Mouse (Mus musculus) CH12.LX (cell line): ENCODE measurements around the gene Nudt16l1. TPM values are rescaled to one million over a fixed set of nuclear protein-coding genes. Genes with fewer than 3 reads are reported as not detected.

Experiments
- DNase-seq: peaks from one replicate; pipeline ENCODE4 v3.0.0-alpha.2; 2013; ENCODE audit errors: extremely low read depth
- H3K27ac ChIP-seq: 2 replicates; pipeline ENCODE4 v1.5.1; 2012; ENCODE audit warnings: low read depth, mild to moderate bottlenecking, control low read depth, moderate library complexity; ENCODE audit not compliant: insufficient read depth
- H3K27me3 ChIP-seq: replicated peaks from 2 replicates; pipeline ENCODE3; 2012; ENCODE audit warnings: inconsistent platforms
- H3K36me3 ChIP-seq, 2 experiments: replicated peaks in 1 of 2; 2 replicates each; pipeline versions ENCODE3 to v1.6.1; 2012; ENCODE audit warnings: inconsistent platforms in 1 of 2, low read length in 1 of 2, mild to moderate bottlenecking in 1 of 2, mixed read lengths in 1 of 2, moderate library complexity in 1 of 2; ENCODE audit not compliant: control insufficient read depth in 1 of 2, insufficient read depth in 1 of 2
- H3K4me1 ChIP-seq, 2 experiments: 2 replicates each; pipeline ENCODE4 v1.6.1; 2012; ENCODE audit warnings: inconsistent platforms in 1 of 2, moderate library complexity in 1 of 2; ENCODE audit not compliant: insufficient read depth in 2 of 2, control insufficient read depth in 1 of 2
- H3K4me2 ChIP-seq: 2 replicates; pipeline ENCODE4 v1.6.1; 2012; ENCODE audit warnings: low read depth, mild to moderate bottlenecking, control low read depth; ENCODE audit not compliant: poor library complexity, insufficient read depth, severe bottlenecking
- H3K4me3 ChIP-seq, 3 experiments: fragments of 150-350 bp in 1 of 3; sonication (generic) in 1 of 3; replicated peaks in 1 of 3; 2 replicates each; pipeline versions ENCODE3 to v1.5.1; 2011 to 2012; ENCODE audit warnings: low read depth in 2 of 3, low read length in 2 of 3, mild to moderate bottlenecking in 2 of 3, moderate library complexity in 2 of 3, control low read depth in 1 of 3, improper control_type of control experiment in 1 of 3, inconsistent platforms in 1 of 3, mixed read lengths in 1 of 3; ENCODE audit not compliant: poor library complexity in 1 of 3
- H3K79me2 ChIP-seq: replicated peaks from 2 replicates; pipeline ENCODE4 v1.6.1; 2012; ENCODE audit warnings: mild to moderate bottlenecking, moderate library complexity; ENCODE audit not compliant: control insufficient read depth, poor library complexity, insufficient read depth, severe bottlenecking; ENCODE audit errors: extremely low read depth
- H3K9ac ChIP-seq: 2 replicates; pipeline ENCODE4 v1.6.1; 2012; ENCODE audit warnings: low read depth, mild to moderate bottlenecking, control low read depth, moderate library complexity; ENCODE audit not compliant: insufficient read depth
- H3K9me3 ChIP-seq: replicated peaks from 2 replicates; pipeline ENCODE3; 2012; ENCODE audit warnings: low read length, inconsistent platforms, mixed read lengths
- CHD2 ChIP-seq: IDR thresholded peaks from 2 replicates; pipeline ENCODE4 v1.6.1; 2011; ENCODE audit warnings: low read length, improper control_type of control experiment
- CTCF ChIP-seq, 2 experiments: IDR thresholded peaks in 1 of 2; conservative IDR thresholded peaks in 1 of 2; 2 replicates each; pipeline ENCODE4 v1.5.1; 2011 to 2012; ENCODE audit warnings: low read depth in 2 of 2, low read length in 2 of 2, improper control_type of control experiment in 1 of 2, inconsistent platforms in 1 of 2, mild to moderate bottlenecking in 1 of 2, moderate library complexity in 1 of 2
- GABPA ChIP-seq: IDR thresholded peaks from 2 replicates; pipeline ENCODE4 v1.6.1; 2012; ENCODE audit warnings: low read depth, low read length, improper control_type of control experiment, inconsistent platforms; ENCODE audit not compliant: insufficient replicate concordance
- IRF4 ChIP-seq: IDR thresholded peaks from 2 replicates; pipeline ENCODE4 v1.6.1; 2014; ENCODE audit warnings: low read depth, mild to moderate bottlenecking, inconsistent platforms, low read length, improper control_type of control experiment
- KAT2A ChIP-seq: IDR thresholded peaks from 2 replicates; pipeline ENCODE4 v1.6.1; 2012; ENCODE audit warnings: low read length, improper control_type of control experiment, inconsistent platforms; ENCODE audit not compliant: insufficient replicate concordance
- MAX ChIP-seq: IDR thresholded peaks from 2 replicates; pipeline ENCODE4 v1.6.1; 2011; ENCODE audit warnings: low read length, improper control_type of control experiment
- MEF2A ChIP-seq: IDR thresholded peaks from 2 replicates; pipeline ENCODE4 v1.6.1; 2014; ENCODE audit warnings: low read depth, mild to moderate bottlenecking, inconsistent platforms, low read length, improper control_type of control experiment, borderline replicate concordance
- MYC ChIP-seq: IDR thresholded peaks from 2 replicates; pipeline ENCODE4 v1.6.1; 2011; ENCODE audit warnings: low read depth, mild to moderate bottlenecking, improper control_type of control experiment, low read length
- NELFE ChIP-seq: IDR thresholded peaks from 2 replicates; pipeline ENCODE4 v1.6.1; 2011; ENCODE audit warnings: low read depth, low read length, improper control_type of control experiment
- PAX5 ChIP-seq: IDR thresholded peaks from 2 replicates; pipeline ENCODE4 v1.6.1; 2012; ENCODE audit warnings: low read length, inconsistent platforms, mixed read lengths
- POLR2A ChIP-seq: IDR thresholded peaks from 2 replicates; pipeline ENCODE4 v1.6.1; 2011; ENCODE audit warnings: low read depth, mild to moderate bottlenecking, improper control_type of control experiment, low read length
- POLR2AphosphoS2 ChIP-seq: IDR thresholded peaks from 2 replicates; pipeline ENCODE4 v1.6.1; 2011; ENCODE audit warnings: low read depth, low read length, improper control_type of control experiment
- RAD21 ChIP-seq: IDR thresholded peaks from 2 replicates; pipeline ENCODE4 v1.6.1; 2011; ENCODE audit warnings: low read depth, mild to moderate bottlenecking, low read length, improper control_type of control experiment, moderate library complexity
- RCOR1 ChIP-seq: conservative IDR thresholded peaks from 2 replicates; pipeline ENCODE4 v1.6.1; 2012; ENCODE audit warnings: low read depth, mild to moderate bottlenecking, inconsistent platforms, low read length, improper control_type of control experiment
- SIN3A ChIP-seq: IDR thresholded peaks from 2 replicates; pipeline ENCODE4 v1.6.1; 2012; ENCODE audit warnings: low read length, improper control_type of control experiment, inconsistent platforms
- SMC3 ChIP-seq: IDR thresholded peaks from 2 replicates; pipeline ENCODE4 v1.6.1; 2011; ENCODE audit warnings: low read depth, low read length, improper control_type of control experiment
- TCF12 ChIP-seq: IDR thresholded peaks from 2 replicates; pipeline ENCODE4 v1.6.1; 2014; ENCODE audit warnings: low read depth, mild to moderate bottlenecking, inconsistent platforms, low read length, improper control_type of control experiment
- UBTF ChIP-seq: IDR thresholded peaks from 2 replicates; pipeline ENCODE4 v1.6.1; 2012; ENCODE audit warnings: low read depth, mild to moderate bottlenecking, inconsistent platforms, low read length, improper control_type of control experiment, moderate library complexity
- USF1 ChIP-seq: IDR thresholded peaks from 2 replicates; pipeline ENCODE4 v1.6.1; 2014; ENCODE audit warnings: low read depth, mild to moderate bottlenecking, inconsistent platforms, low read length, improper control_type of control experiment
- ZC3H11A ChIP-seq: IDR thresholded peaks from 2 replicates; pipeline ENCODE4 v1.6.1; 2012; ENCODE audit warnings: low read depth, mild to moderate bottlenecking, inconsistent platforms, low read length, improper control_type of control experiment
- ZKSCAN1 ChIP-seq: IDR thresholded peaks from 2 replicates; pipeline ENCODE4 v1.6.1; 2012; ENCODE audit warnings: low read depth, inconsistent platforms, low read length, improper control_type of control experiment, borderline replicate concordance
- dilution Hi-C: fragments of 300-500 bp; cut with MboI; formaldehyde crosslinking; loops from 2 replicates; pipeline ENCODE4 v1.14.3; 2020; ENCODE audit warnings: low sequenced_read_pairs; ENCODE audit not compliant: extremely low pct_unique_long_range_greater_than_20kb, extremely low pct_ligation_motif_present
- in situ Hi-C: fragments of 300-500 bp; cut with MboI; formaldehyde crosslinking; loops from 3 replicates; pipeline ENCODE4 v1.14.3; 2019; ENCODE audit warnings: low sequenced_read_pairs, low pct_ligation_motif_present, low pct_unique_long_range_greater_than_20kb, mixed read lengths
- polyA plus RNA-seq: library from polyadenylated mRNA; unstranded; fragments of >175 nt; gene quantifications from 2 replicates; pipeline ENCODE4 v1.2.1, GENCODE M21; 2012; ENCODE audit warnings: low read depth; ENCODE audit not compliant: insufficient read length
- total RNA-seq, 2 experiments: library from RNA; depleted of rRNA; stranded (reverse); fragments of 300-350 nt in 1 of 2; fragments of >200 nt in 1 of 2; gene quantifications; 2 replicates each; pipeline ENCODE4 v1.2.3; 2012 to 2014

Nudt16l1 gene
- total and polyA plus RNA-seq, 3 experiments = 36.3 to 101 (median 65.7) TPM

DNA sequence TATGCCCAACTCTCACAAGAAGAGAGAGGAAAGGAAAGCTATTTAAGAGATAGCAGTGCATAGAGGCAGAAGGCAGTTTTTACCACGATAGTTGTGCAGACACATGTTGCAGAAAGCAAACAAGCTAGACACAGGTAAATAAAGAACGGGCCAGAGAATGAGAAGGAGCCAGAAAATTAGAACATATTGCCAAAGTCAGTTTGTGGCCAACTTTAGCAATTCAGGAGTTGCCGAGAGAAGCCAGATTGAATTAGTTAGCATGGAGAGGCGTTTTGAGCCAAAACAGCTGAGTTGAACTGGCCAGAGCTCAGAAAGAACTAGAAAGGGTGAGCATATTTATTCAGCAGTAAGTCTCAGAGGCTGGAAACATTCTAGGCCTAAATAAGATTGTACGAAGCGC is 46.4 kb upstream of the Nudt16l1 start:
- H3K27ac ChIP-seq = no peak overlapping the region
- no peaks in the 10 kb centered on the region for H3K27me3 ChIP-seq
- TF ChIP-seq USF1 = no peak
- no peak for TF ChIP-seq RCOR1
- no peak for TF ChIP-seq CHD2
- no peak for TF ChIP-seq PAX5
- TF ChIP-seq POLR2AphosphoS2 = no peak
- TF ChIP-seq MAX = no peak
- TF ChIP-seq POLR2A = no peak
- TF ChIP-seq SIN3A = no peak
- TF ChIP-seq TCF12 = no peak
- no peak for TF ChIP-seq UBTF
- TF ChIP-seq MEF2A = no peak
- no peak for TF ChIP-seq ZKSCAN1
- no peak for TF ChIP-seq RAD21
- TF ChIP-seq CTCF (conservative IDR thresholded peaks at IDR 0.05 in 1 of 2, IDR thresholded peaks at IDR 0.05 in 1 of 2; ENCODE audit: low read depth in 2 of 2, low read length in 2 of 2) = no peak
- no peak for TF ChIP-seq ZC3H11A
- no peak for TF ChIP-seq MYC
- TF ChIP-seq KAT2A = no peak
- TF ChIP-seq NELFE = no peak
- TF ChIP-seq SMC3 = no peak
- no peak for TF ChIP-seq IRF4
- DNase-seq = no peak
- in situ Hi-C loops (no loop called here), dilution Hi-C loops (no loop called here)
- no peak overlapping the region for H3K9ac ChIP-seq
- H3K79me2 ChIP-seq = peaks cover 2% of the 10 kb centered on the region; the same call in 1 of the 2 replicates
- no peak overlapping the region for H3K4me3 ChIP-seq
- H3K4me1 ChIP-seq = peaks cover 5 to 31% of the 10 kb centered on the region in 2 experiments
- H3K9me3 ChIP-seq = no peaks in the 10 kb centered on the region
- H3K4me2 ChIP-seq = no peak overlapping the region
- peaks cover 0 to 3% of the 10 kb centered on the region in 2 experiments for H3K36me3 ChIP-seq

DNA sequence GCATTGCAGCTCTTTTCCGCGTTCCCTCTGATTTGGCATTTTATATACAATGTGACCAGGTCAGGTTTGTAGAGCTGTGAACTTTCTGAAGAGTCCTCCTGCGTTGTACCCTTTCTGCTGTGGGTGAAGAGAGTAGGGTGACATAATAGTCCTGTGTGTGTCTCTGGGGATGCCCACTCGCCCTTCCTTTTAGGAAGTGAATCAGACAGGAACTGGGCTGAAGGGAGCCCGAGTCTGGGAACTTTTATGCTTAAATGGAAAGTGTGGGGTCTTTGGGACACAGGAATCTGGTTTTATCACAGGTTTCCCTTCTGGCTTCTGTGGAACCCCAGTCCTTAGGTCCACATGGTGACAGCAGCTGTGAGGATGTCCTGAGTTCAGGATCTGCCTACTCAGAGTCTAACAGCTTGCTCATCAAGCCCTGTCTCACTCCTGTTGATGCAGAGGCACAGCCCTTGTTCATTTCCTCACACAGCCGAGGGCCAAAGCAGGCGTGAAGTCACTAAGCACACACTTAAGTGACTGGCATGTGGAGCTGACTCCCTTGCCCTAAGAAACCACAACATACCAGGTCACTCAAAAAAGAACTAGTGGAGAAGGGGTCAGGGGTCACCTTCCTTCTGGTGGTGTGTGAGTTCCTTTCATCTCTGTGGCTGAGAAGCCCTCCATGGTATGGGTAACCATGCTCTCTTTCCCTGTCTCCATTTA is 44.2 kb upstream of the Nudt16l1 start:
- H3K4me1 ChIP-seq = peaks cover 8 to 33% of the 10 kb centered on the region in 2 experiments
- H3K36me3 ChIP-seq = peaks cover 0 to 4% of the 10 kb centered on the region in 2 experiments
- dilution Hi-C loops (no loop called here), in situ Hi-C loops (no loop called here)
- no peak overlapping the region for H3K4me2 ChIP-seq
- H3K27me3 ChIP-seq = no peaks in the 10 kb centered on the region
- TF ChIP-seq CTCF (conservative IDR thresholded peaks at IDR 0.05 in 1 of 2, IDR thresholded peaks at IDR 0.05 in 1 of 2; ENCODE audit: low read depth in 2 of 2, low read length in 2 of 2) (no peak), GABPA (no peak)
- H3K27ac ChIP-seq = no peak overlapping the region
- peaks cover 2% of the 10 kb centered on the region; the same call in 1 of the 2 replicates for H3K79me2 ChIP-seq
- DNase-seq = no peak
- H3K9me3 ChIP-seq = no peaks in the 10 kb centered on the region
- H3K4me3 ChIP-seq = no peak overlapping the region
- H3K9ac ChIP-seq = no peak overlapping the region
